Mouse (Mus musculus) NIH3T3 (cell line): ENCODE data around the gene Gm49396.

Experiments used
- DNase-seq: peaks from one replicate; pipeline ENCODE4 v3.0.0-alpha.2; 2012; ENCODE audit warnings: low read depth

Gene Gm49396

GRCm38 (mm10) chr7:30552102-30553020, 10.8 kb upstream of the Gm49396 start, which contains the start of the genes Hspb6 and Proser3:
Gene Hspb6, plus strand, starts transcription at chr7:30552178.
Gene Proser3, minus strand, starts transcription at chr7:30552299.
- DNase-seq: peak; percentile 100

GRCm38 (mm10) chr7:30553021-30553589, 10.0 kb upstream of the Gm49396 start:
- peak; percentile 78 for DNase-seq

GRCm38 (mm10) chr7:30553810-30554584, 9.1 kb upstream of the Gm49396 start:
- DNase-seq: no peak

DNA sequence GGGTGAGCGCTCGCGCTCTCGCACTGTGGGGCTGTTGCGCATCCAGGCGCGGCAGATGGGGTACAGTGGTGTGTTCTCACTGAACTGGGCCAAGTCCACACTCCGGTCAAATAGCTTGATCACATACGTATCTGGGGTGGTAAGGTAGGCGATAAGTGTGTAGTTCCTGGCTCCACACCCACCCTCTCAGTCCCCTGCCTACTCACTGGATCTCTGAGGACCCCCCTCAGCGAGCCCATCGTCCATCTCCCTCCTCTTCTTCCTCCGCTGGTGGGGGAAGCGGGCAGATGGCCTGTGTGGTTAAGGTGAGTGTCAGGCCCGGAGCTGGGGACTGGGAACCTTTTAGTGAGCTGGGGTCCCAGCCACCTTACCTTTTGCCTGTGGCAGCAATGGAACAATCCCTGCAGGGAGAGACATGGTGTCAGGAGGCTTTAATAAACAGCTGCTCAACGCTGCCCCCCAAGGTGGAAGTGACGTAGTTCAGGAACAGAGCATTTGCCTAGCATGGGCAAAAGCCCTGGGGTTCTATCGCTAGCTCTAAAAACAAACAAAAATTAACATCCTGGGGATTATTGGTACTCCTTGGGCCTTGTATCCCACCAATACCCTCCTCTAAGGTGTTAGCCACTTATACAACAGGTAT, 6.1 kb upstream of the Gm49396 start:
- peak; percentile 52 for DNase-seq

DNA sequence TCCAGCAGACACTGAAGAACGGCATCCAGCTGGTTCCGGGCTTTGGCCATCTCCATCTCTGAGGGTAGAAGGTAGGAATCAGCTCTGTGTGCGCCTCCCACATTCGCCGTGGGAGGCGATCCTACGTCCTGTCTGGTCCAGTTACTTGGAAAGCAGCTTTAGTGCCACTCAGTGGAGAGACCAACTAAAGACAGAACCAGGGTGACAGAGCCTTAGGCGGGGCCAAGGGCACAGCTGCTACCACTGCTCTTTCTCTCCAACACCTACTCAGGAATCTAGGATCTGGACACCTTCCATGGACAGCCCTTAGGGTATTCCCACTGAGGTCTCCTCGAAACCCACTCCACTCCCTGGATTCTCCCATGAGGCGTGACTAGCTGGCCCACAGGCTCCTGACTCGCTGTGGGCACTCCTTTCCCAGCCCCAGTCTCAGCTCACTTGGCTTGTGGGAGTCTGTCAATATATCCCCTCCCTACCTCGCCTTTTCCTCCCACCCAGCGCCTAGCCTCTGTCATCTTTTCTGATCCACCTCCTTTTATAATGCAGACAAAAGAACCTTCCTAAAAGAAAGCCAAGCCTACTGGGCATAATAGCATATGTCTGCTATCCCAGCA, 5.1 kb upstream of the Gm49396 start:
- no peak for DNase-seq

DNA sequence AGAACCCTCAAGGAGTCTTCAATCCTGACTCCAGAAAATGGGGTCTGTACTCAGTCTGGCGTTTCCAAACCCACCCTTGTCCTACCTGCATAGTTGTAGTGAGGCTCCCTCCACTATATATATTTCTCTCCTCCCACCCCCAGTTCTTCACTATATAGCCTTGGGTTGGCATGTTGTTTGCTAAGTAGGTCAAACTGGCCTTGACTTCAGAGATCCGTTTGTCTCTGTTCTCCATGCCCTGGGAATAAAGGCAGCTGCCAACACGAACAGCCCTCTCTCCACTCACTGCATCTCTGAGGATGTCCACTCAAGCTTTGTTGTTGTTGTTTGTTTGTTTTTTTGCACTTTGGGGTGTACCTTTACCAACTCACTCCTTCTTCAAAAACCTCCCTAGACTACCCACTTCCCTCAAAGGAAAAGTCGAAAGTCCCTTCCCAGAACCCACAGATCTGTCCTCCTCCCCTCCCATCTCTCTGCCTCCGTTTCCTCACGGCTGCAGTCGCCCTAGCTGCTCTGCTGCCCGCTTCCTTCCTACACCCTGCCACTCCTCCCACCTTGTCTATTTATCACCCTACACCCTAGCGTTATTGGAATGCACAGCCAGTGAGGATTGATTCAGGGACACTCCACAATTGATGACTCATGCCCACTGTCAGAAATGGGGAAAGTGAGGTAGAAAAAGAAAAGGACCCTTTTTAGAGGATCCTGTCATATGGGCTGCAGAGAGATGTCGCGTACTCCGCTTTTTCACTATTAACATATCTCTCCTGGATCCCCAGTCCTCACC, 4.3 kb upstream of the Gm49396 start:
- DNase-seq: peak; percentile 34

GRCm38 (mm10) chr7:30559443-30559954, 3.6 kb upstream of the Gm49396 start, which contains the start of gene Lin37:
Gene Lin37, minus strand, starts transcription at chr7:30559838.
- peak; percentile 99 for DNase-seq

DNA sequence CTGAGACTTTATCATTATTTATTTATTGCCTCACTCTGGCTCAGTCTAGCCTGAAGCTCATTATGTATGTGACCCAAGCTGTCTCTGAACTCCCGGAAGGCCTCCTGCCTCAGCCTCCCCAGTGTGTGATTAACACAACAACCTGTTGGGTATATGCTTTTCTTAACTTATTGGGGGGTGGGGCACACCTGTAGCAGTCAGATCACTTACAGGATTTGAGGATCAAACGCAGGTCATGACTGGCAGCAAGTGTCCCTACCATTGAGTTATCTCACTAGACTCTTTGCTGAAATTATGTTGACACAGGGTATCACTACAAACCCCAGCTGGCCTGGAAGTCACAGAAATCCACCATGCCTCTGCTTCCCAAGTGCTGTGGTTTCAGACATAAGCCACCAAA, 2.8 kb upstream of the Gm49396 start:
- DNase-seq: no peak

DNA sequence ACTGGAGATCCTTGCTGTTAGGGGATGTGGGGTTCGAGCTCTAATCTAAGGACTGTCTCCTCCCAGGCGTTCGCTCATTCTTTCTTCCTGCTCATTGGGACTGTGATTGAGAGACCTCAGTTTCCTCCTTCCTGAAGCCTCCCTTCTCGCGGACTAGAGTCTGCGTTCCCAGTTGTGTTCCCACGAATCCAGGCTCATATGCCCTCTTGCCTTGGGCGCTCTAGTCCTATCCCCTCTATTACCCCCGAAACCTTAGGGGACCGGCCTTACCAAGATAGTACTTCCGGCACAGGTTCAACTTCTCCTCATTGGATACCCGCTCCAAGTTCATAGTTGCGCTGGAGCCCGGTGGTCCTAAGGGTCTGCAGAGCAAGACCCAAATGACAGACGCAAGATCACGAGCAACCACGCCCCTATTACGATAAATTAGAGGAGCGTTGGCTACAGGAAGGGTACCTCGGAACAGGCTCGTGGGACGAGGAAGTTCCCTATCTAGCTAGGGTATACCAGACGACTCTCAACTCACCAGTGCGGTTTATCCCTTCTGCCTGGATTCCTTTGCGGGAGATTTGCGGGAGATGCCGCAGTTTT, 523 bp upstream of the Gm49396 start:
- no peak for DNase-seq

- no peak for DNase-seq
These were observed 749 bp downstream of the Gm49396 start for GRCm38 (mm10) chr7:30563906-30564280.

DNA sequence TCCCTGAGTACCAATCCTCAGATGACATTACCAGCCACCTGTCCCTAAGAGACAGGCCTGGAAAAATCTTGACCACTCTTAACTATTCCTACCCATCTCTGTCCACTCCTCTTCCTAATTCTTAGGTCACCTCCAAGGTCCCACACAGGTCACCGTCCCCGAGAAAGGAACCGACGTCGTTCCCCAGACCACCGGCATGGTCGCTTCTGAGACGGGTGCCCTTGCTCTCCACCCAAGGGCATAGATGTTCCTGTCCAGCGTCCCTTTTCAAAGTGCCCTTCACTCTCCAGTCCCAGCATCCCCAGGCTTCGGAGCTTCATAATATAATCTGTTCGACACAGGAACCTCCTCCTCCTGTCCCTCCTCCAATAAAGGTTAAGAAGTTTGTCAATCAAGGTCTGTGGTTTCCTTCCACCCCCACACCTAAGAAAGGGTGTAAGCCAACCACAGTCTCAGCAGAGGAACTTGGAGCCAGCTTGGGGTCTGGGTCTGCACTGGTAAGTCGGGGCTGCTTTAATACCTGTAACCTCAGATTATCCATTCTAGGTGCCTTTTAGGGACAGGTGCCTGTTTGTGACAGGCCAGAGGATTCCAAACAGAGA, 1.9 kb downstream of the Gm49396 start, which contains the start of gene Igflr1:
Igflr1 (plus strand) TSS at position 458 of the 602 bp plus-strand sequence.
- no peak for DNase-seq

DNA sequence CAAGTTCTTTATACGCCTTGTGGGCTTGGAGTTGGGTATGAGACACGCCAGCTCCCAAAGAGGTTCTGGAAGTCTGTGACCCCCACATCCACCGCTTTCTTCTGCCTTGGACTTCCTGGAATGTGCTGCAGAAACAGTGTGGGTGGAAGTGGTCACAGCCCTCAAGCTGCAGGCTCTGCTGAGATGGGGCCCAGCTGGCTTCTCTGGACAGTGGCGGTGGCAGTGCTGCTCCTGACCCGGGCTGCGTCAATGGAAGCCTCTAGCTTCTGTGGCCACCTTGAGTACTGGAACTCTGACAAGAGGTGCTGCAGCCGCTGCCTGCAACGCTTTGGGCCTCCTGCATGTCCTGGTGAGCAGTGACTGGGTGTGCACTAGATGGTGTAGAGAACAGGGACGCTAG, 2.9 kb downstream of the Gm49396 start:
- no peak for DNase-seq

DNA sequence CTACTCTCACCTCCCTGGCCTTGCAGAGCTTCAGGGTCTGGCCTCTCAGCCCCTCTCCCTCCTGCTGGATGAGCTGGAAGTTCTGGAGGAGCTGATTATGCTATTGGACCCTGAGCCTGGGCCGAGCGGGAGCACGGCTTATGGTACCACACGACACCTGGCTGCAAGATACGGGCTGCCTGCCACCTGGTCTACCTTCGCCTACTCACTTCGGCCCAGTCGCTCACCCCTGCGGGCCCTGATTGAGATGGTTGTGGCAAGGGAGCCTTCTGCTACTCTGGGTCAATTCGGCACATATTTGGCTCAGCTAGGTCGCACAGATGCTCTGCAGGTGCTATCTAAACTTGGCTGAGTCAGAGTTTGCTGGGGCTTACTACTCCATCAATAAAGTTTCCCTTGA, 4.4 kb downstream of the Gm49396 start:
- DNase-seq: no peak

DNA sequence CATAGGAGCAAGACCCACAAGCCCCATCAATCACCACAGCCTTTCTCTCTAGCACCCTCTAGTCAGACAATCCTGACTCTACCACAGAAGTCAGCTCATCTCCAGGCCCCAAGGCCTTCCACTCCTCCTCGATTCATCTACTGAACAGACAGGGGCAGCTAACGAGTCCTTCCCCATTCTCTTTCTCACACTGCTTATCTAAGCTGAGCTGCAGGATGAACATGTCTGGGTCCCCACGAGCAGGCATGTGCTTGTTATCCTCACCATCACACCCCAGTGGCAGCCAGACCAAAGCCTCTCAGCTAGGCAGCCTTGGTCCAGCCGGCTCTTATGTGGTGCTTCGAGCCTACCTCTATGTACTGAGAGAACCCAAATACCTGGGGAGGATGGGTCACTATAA, 9.2 kb downstream of the Gm49396 start:
- no peak for DNase-seq

- no peak for DNase-seq
These were observed 9.8 kb downstream of the Gm49396 start for GRCm38 (mm10) chr7:30572969-30573368.

- DNase-seq: no peak
These were observed 16.8 kb downstream of the Gm49396 start for GRCm38 (mm10) chr7:30579950-30580349.

DNA sequence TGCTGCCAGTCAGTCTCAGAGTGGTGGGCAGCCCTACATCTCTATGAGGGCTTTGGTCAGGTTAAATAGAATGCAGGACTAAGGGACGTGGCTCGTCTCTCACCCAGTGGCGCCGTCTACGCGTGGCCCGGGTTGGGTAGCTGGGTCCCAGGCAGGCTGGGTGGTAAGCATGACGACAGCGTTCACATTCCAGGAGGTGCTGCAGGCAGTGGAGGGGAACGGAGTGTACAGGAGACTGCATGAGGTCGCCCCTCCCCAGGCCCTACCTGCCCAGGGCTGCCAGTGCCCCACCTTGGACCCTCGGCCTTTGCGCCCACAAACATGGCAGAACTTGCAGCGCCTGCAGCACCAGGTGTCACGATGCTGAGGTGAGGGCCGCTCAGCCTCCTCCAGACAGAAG, 18.4 kb downstream of the Gm49396 start:
- no peak for DNase-seq

GRCm38 (mm10) chr7:30584339-30584738, 21.2 kb downstream of the Gm49396 start:
- DNase-seq: no peak

- no peak for DNase-seq
These were observed 22.0 kb downstream of the Gm49396 start for GRCm38 (mm10) chr7:30585170-30585569.
